In the genomic region with DNA sequence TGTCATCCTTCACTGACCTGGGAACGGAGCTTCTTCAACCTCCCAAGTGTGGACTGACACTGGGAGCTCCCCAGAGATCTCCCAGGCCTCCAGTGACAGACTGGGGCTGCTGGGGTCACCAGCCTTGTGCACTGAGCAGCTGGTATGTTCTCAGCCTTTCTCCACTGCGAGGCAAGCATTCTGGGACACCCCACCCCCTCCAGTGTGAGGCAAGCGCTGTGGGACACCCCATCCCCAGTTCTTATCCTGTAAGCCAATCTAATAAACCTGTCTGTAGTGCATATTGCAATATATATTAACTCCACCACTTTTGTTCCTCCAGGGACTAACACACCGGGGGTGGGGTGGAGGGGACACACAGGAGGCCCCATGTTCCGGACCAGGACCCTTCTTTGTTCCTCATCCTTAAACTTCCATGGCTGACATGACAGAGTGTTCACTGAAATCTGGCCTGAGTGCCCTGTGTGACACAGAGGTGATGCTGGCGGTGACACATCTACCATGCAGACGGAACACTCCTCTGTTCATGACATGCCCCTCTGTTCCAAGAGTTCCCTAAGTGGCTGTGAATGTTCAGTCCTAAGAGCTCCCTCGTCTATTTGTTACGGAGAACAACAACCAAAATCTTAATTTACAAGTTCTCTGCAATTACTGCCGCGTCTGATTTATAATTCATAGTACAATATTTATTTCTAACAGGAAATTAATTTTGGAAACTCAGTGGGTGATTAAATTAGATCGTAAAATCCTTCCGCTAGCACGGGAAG, we compare ENCODE assay signal across 22 mouse cellular contexts.
DNase-seq lines count a peak whose midpoint lies in the region; ATAC-seq and TF ChIP-seq lines count a peak whose summit lies in the region.
"Had no signal": no experiment of that assay in that cellular context is flagged by ENCODE, and none has a peak within 500 bp of the region (broad histone marks: within the 10 kb centered on the region; RNA-seq: fewer than 3 reads in every experiment).

No protein-coding gene starts in this region.

- intact Hi-C loops in gastrocnemius, postnatal 14 days (cut with DNase I; ENCODE audit: low total_unique reads): no loop called here

- 70% methylated on average over 14 of the region's 14 CpGs for WGBS in limb, embryonic 11.5 days
- 82% methylated on average over 14 of the region's 14 CpGs for WGBS in limb, embryonic 10.5 days
- 40% methylated on average over 14 of the region's 14 CpGs for WGBS in kidney, postnatal 0 days
- WGBS in neural tube, embryonic 14.5 days: 57% methylated on average over 14 of the region's 14 CpGs

- peak; percentile 58; the same call in 1 of the 2 replicates for ATAC-seq in limb, embryonic 11.5 days (ENCODE audit: insufficient number of reproducible peaks, low FRiP score, low TSS enrichment, low read depth)
- ATAC-seq in kidney, postnatal 0 days (replicated peaks; ENCODE audit: low FRiP score, low read depth): peak; percentile 73
- ATAC-seq in neural tube, embryonic 14.5 days (ENCODE audit: low read depth): peak; percentile 70
- ATAC-seq: intestine, postnatal 0 days; liver, embryonic 12.5 days; midbrain, embryonic 16.5 days had no signal

- H3K4me2 ChIP-seq in limb, embryonic 11.5 days (ENCODE audit: low read depth, severe bottlenecking): no peak overlapping the region
- H3K4me2 ChIP-seq in kidney, postnatal 0 days (ENCODE audit: low read length): no peak overlapping the region
- H3K4me2 ChIP-seq in neural tube, embryonic 14.5 days (ENCODE audit: low read depth, low read length): no peak overlapping the region
- H3K4me2 ChIP-seq: heart, embryonic 11.5 days; hindbrain, embryonic 15.5 days; liver, embryonic 12.5 days had no signal

- TF ChIP-seq CTCF in kidney, postnatal 0 days (IDR thresholded peaks at IDR 0.05; ENCODE audit: low read depth): no peak

- no peaks in the 10 kb centered on the region; the same call in 1 of the 2 replicates for H3K4me1 ChIP-seq in limb, embryonic 11.5 days (ENCODE audit: control insufficient read depth, insufficient read depth, low read length)
- H3K4me1 ChIP-seq in limb, embryonic 10.5 days: peaks cover 12% of the 10 kb centered on the region
- peaks cover 6% of the 10 kb centered on the region; the same call in 1 of the 2 replicates for H3K4me1 ChIP-seq in kidney, postnatal 0 days (replicated peaks; ENCODE audit: insufficient read depth, low read length)
- 0 out of 2 replicates have a peak, but pooled peaks cover 2% of the 10 kb centered on the region for H3K4me1 ChIP-seq in neural tube, embryonic 14.5 days (ENCODE audit: control insufficient read depth, insufficient read depth, low read length)
- H3K4me1 ChIP-seq: forebrain, embryonic 10.5 days had no signal

- H3K27ac ChIP-seq in limb, embryonic 11.5 days (replicated peaks; ENCODE audit: low read depth, low read length): no peak overlapping the region
- no peak overlapping the region for H3K27ac ChIP-seq in limb, embryonic 10.5 days
- H3K27ac ChIP-seq in kidney, postnatal 0 days: peak overlapping the region; percentile 40
- H3K27ac ChIP-seq in neural tube, embryonic 14.5 days (ENCODE audit: low read depth, low read length): peak overlapping the region; percentile 60
- H3K27ac ChIP-seq: forebrain, embryonic 10.5 days; gastrocnemius, adult 2 months; hindbrain, embryonic 15.5 days; liver, embryonic 12.5 days had no signal

- H3K4me3 ChIP-seq in limb, embryonic 11.5 days (ENCODE audit: low read depth, low read length): no peak overlapping the region
- H3K4me3 ChIP-seq in limb, embryonic 10.5 days: no peak overlapping the region
- H3K4me3 ChIP-seq in kidney, postnatal 0 days (replicated peaks; ENCODE audit: low read depth, low read length): no peak overlapping the region
- no peak overlapping the region for H3K4me3 ChIP-seq in neural tube, embryonic 14.5 days (ENCODE audit: low read depth, low read length)
- H3K4me3 ChIP-seq: forebrain, embryonic 10.5 days; gastrocnemius, adult 2 months; hindbrain, embryonic 15.5 days; liver, embryonic 12.5 days had no signal

- DNase-seq in limb, embryonic 11.5 days (ENCODE audit: low spot score): no peak
- DNase-seq in limb, embryonic 10.5 days (ENCODE audit: low spot score): no peak
- peak; percentile 51 for DNase-seq in kidney, adult 11 months
- peak; percentile 80 for DNase-seq in kidney, postnatal 0 days (ENCODE audit: low spot score)
- no peak for DNase-seq in B cell, adult 2 months
- DNase-seq in gastrocnemius, postnatal 14 days: no peak
- DNase-seq: adrenal gland, postnatal 25 days; cerebellum, adult 11 months; cerebellum, postnatal 25 days; embryo, embryonic 11 days; gastrocnemius, adult 2 months; heart, postnatal 10 days; left cerebral cortex, postnatal 4 days; lung, adult 2 months; thymus, postnatal 36 days had no signal

- H3K9me3 ChIP-seq in limb, embryonic 11.5 days (ENCODE audit: control insufficient read depth, low read length): no peaks in the 10 kb centered on the region; the same call in 1 of the 2 replicates
- 0 out of 2 replicates have a peak, but pooled peaks cover 2% of the 10 kb centered on the region for H3K9me3 ChIP-seq in limb, embryonic 10.5 days (replicated peaks)
- H3K9me3 ChIP-seq in kidney, postnatal 0 days (replicated peaks; ENCODE audit: low read length): no peaks in the 10 kb centered on the region
- H3K9me3 ChIP-seq in neural tube, embryonic 14.5 days (ENCODE audit: control insufficient read depth, low read length): no peaks in the 10 kb centered on the region; the same call in 1 of the 2 replicates
- H3K9me3 ChIP-seq: hindbrain, embryonic 15.5 days; liver, embryonic 12.5 days had no signal

- H3K27me3 ChIP-seq in limb, embryonic 11.5 days (ENCODE audit: control insufficient read depth, insufficient read depth, low read length): no peaks in the 10 kb centered on the region
- H3K27me3 ChIP-seq in limb, embryonic 10.5 days (ENCODE audit: low read depth, poor library complexity, severe bottlenecking): peaks cover 3% of the 10 kb centered on the region; the same call in 1 of the 2 replicates
- H3K27me3 ChIP-seq in kidney, postnatal 0 days (ENCODE audit: insufficient read depth, low read length): no peaks in the 10 kb centered on the region
- H3K27me3 ChIP-seq in neural tube, embryonic 14.5 days (ENCODE audit: control insufficient read depth, insufficient read depth, low read length): no peaks in the 10 kb centered on the region
- H3K27me3 ChIP-seq: hindbrain, embryonic 15.5 days; liver, embryonic 12.5 days had no signal

- no peaks in the 10 kb centered on the region for H3K36me3 ChIP-seq in limb, embryonic 11.5 days (ENCODE audit: control insufficient read depth, insufficient read depth, low read length)
- no peaks in the 10 kb centered on the region for H3K36me3 ChIP-seq in limb, embryonic 10.5 days
- H3K36me3 ChIP-seq in kidney, postnatal 0 days (ENCODE audit: insufficient read depth, low read length): no peaks in the 10 kb centered on the region
- H3K36me3 ChIP-seq in neural tube, embryonic 14.5 days (ENCODE audit: control insufficient read depth, insufficient read depth, low read length): no peaks in the 10 kb centered on the region
- H3K36me3 ChIP-seq: forebrain, embryonic 10.5 days; hindbrain, embryonic 15.5 days; liver, embryonic 12.5 days had no signal

- H3K9ac ChIP-seq in limb, embryonic 11.5 days (ENCODE audit: low read length): no peak overlapping the region
- no peak overlapping the region for H3K9ac ChIP-seq in kidney, postnatal 0 days (ENCODE audit: low read depth, low read length)
- no peak overlapping the region for H3K9ac ChIP-seq in neural tube, embryonic 14.5 days (replicated peaks; ENCODE audit: low read depth, low read length)
- H3K9ac ChIP-seq: hindbrain, embryonic 15.5 days; liver, embryonic 12.5 days had no signal

Comparison
In these comparisons a context has a peak if more than half of its experiments do, and no peak if none do; other contexts are left out.
1. DNase-seq: peak in kidney, adult 11 months (single experiment) and kidney, postnatal 0 days (single experiment); none in limb, embryonic 11.5 days (single experiment), limb, embryonic 10.5 days (single experiment), B cell, adult 2 months (0 of 2) and gastrocnemius, postnatal 14 days (single experiment).
2. H3K27ac ChIP-seq: peak in kidney, postnatal 0 days (single experiment) and neural tube, embryonic 14.5 days (single experiment); none in limb, embryonic 11.5 days (single experiment) and limb, embryonic 10.5 days (single experiment).
3. Peak in every context shown above with its lines, with median percentiles within 50 percentile points of each other: ATAC-seq.